Mouse (Mus musculus) bone marrow macrophage, adult 2 months (primary cell): ENCODE results near the gene Arhgef17. TPM values are rescaled to one million over a fixed set of nuclear protein-coding genes. Genes with fewer than 3 reads are reported as not detected.
"Not testable (repeated sequence)": the region's sequence is repeated elsewhere in the genome, so short reads cannot be mapped to it uniquely, and the experiment has no call there.

Experiments used
- H3K27ac ChIP-seq: 2 replicates; pipeline ENCODE4 v1.5.1; 2012; ENCODE audit warnings: low read depth, low read length; ENCODE audit not compliant: insufficient read depth
- H3K4me1 ChIP-seq: 2 replicates; pipeline ENCODE4 v1.6.1; 2012; ENCODE audit warnings: low read length; ENCODE audit not compliant: control insufficient read depth, insufficient read depth
- H3K4me3 ChIP-seq: 2 replicates; pipeline ENCODE4 v1.5.1; 2012; ENCODE audit warnings: mild to moderate bottlenecking, low read length, moderate library complexity; ENCODE audit not compliant: insufficient read depth
- CTCF ChIP-seq: IDR thresholded peaks from 2 replicates; pipeline ENCODE4 v1.5.1; 2012; ENCODE audit warnings: low read depth, mild to moderate bottlenecking, low read length, moderate library complexity
- POLR2A ChIP-seq: IDR thresholded peaks from 2 replicates; pipeline ENCODE4 v1.6.1; 2012; ENCODE audit warnings: mild to moderate bottlenecking, low read depth, low read length, borderline replicate concordance
- polyA plus RNA-seq: library from polyadenylated mRNA; stranded (reverse); fragments of >200 nt; gene quantifications from 2 replicates; pipeline ENCODE4 v1.2.4, GENCODE M21; 2012; ENCODE audit not compliant: missing spikeins, insufficient read depth, insufficient read length

Arhgef17 gene
- polyA plus RNA-seq, 1 experiment = 0.52 TPM

DNA sequence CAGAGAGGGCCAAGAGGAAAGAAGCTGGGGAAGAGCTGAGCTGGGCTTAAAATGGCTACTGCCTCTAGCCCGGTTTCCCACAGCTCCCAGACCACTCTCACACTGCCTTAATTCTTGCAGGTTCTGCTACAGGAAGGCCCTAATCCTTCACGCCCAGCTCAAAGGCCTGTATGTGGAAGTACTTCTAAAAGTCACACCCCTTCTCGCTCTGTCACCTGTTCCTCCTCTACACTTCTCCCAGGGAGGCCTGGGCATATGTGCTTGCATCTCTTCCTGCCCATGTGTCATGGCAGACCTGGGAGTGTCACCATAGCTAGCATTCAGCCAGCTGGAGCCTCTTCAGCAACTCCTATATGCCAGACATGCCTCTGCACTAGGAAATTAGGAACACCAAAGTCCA is 78.5 kb downstream of the Arhgef17 start:
- no peak overlapping the region for H3K27ac ChIP-seq
- peaks cover 50% of the 10 kb centered on the region for H3K4me1 ChIP-seq
- TF ChIP-seq POLR2A (no peak), CTCF (no peak)
- no peak overlapping the region for H3K4me3 ChIP-seq

DNA sequence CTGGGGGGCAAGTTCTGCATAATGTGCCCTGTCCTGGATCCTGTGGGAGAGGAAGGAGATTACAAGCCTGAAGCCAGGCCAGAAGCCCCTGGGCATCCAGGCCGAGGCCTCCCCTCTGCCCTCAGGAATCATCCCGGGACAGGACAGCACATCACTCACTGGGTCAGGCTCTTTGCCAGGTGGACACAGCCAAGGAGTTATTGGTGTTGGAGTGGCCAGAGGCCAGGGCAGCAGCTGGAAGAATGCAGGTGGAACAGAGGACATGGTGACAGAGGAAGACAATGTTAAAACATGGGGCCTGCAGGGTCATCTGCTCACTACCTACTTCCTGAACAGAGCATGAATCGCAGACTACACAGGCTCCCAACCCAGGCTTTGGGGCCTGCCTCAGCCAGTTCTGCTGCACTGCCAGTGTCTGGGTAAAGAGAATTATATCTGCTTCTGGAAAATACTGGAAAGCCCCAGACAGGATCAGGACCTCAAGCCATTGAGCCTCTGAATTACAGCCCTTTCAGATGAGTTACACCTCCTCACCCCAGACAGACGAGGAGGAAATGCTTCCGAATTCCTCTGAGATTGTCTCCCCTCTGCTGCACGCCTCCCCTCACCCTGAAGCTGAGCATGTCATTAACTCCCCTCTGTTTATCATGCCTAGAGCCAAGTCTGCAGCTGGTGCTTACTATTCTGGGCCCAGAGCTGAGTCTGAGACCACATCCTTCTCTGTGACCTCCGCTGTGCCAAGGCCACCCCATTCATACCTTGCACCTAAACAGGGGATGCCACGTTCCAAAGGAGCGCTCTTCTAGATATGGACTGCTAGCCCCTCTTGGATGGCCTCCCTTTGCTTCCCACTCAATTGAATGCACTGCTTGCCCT is 80.2 kb downstream of the Arhgef17 start:
- TF ChIP-seq CTCF (no peak), POLR2A (no peak)
- Histone ChIP-seq H3K4me1 (peaks cover 38% of the 10 kb centered on the region), H3K27ac (no peak overlapping the region), H3K4me3 (no peak overlapping the region)

DNA sequence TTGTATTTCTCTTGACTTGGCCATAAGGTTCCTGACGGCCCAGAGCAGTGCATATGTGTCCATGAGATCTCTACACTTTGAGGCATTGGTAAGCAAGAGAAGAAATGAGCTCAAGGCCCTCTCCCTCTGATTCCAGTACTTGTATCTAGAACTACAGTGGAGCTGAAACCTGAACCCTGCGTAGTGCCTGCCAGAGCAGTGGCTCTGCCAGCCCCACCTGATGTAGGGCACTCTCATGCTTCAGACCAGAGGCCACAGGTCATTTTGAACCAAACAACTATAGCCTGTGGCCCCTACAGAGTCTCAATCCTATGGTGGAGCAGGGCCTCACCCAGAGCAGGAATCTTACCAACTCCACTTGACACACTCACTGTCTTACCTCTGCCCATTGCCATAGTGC is 82.4 kb downstream of the Arhgef17 start:
- no peak overlapping the region for H3K4me3 ChIP-seq
- peaks cover 34% of the 10 kb centered on the region for H3K4me1 ChIP-seq
- H3K27ac ChIP-seq = no peak overlapping the region
- TF ChIP-seq POLR2A (no peak), CTCF (no peak)

DNA sequence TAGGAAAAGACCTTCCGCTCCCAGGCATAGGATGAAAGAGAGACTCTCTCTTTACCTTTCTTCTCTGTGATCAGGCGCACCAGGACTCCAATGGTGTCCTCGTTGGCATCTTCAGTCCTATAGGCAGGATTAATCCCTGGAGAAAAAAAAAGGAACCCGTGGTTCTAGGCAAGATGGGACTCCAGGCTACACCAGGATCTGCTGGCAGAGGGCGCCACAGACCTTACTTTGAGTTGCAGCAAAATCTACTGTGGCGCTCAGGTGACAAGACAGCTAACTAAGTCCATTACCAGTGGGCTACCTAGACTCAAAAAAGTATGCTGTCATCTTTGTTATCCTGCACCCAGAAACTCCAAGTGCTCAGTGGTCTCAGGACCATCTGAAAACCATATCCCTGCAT is 83.2 kb downstream of the Arhgef17 start:
- peak; percentile 59 for TF ChIP-seq CTCF
- no peak for TF ChIP-seq POLR2A
- Histone ChIP-seq H3K4me3 (no peak overlapping the region), H3K4me1 (peaks cover 31% of the 10 kb centered on the region), H3K27ac (no peak overlapping the region)

DNA sequence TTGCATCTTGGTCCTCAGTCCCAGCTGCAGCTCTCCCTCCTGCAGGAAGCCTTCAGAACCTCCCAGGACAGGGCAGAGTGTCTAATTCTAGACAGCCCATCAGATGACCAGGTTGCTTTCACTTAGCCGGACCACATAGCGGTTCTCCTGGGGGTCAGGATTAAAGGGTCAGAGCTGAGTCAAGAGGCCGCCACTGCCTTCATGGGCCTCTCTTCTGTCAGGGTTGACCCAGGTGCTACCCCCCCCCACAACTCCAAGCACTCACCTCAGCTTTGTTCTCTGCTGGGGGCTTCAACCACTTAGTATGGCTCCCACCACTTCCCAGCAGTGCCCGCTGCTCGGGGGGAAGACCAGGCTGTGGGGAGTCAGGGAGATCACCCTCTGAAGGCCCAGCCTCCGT is 84.8 kb downstream of the Arhgef17 start:
- Histone ChIP-seq H3K4me1 (peaks cover 19% of the 10 kb centered on the region), H3K4me3 (no peak overlapping the region), H3K27ac (no peak overlapping the region)
- TF ChIP-seq CTCF (no peak), POLR2A (no peak)

DNA sequence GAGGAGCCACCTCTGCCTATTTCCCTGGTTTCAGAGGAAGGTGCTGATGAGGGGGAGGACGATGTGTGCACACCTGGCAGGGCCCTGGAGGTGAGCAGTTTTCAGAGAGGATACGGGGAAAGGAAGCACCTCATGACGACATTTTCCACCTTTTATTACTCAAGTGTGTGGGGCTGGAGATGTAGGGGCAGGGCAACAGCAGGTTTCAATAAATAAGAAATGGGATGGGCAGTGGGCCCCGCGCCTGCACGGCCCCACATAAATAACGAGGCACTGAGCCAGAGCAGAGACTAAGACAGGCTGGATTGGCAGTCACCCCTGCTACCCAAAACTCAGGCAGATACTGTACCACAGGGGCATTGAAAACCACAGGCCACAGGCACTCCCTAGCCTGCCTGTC is 85.9 kb downstream of the Arhgef17 start:
- H3K27ac ChIP-seq = peak overlapping the region; percentile 35
- H3K4me3 ChIP-seq = not testable (repeated sequence)

DNA sequence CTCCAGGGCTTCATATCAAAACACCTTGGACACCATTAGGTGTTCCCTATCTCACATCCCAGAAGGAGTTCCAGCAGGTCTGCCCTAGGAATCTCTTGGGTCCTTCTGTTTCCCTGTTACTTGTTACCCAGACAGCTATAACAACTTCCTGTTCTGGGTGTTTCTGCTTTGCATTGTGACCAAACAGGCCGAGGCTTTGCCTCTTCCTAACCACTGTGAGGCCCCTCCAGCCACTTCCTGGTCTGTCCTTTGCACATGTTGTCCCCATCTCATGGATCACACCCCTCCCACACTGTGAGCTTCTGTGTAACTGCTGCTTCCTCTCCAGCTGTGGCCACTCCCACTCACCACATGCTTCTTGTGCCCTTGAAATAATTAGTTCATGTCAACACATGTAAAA is 86.5 kb downstream of the Arhgef17 start:
- peak overlapping the region; percentile 86 for H3K27ac ChIP-seq
- no peak for TF ChIP-seq CTCF
- no peak for TF ChIP-seq POLR2A
- H3K4me3 ChIP-seq = no peak overlapping the region
- H3K4me1 ChIP-seq = peaks cover 19% of the 10 kb centered on the region

More for the DNA sequence above, 85.9 kb downstream of the Arhgef17 start:
- H3K4me1 ChIP-seq = peaks cover 19% of the 10 kb centered on the region

DNA sequence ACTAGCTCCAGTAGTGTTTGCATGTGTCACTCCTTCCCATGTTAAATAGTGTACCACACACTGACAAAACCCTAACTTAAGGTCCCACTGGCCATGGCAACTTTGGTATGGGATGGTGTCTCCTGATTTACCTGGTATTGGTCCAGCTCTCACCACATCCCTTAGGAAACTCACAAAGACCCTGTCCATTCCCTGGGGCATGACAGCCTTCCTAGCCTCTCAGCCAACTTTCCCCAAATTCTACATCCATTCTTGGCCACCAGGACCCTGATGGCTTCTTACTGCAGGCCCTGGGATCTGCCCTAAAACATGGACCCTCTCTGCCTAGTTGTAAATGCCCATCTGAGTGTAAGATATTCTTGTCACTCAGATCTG is 86.9 kb downstream of the Arhgef17 start:
- Histone ChIP-seq H3K27ac (peak overlapping the region; percentile 86), H3K4me1 (peaks cover 21% of the 10 kb centered on the region), H3K4me3 (no peak overlapping the region)
- TF ChIP-seq CTCF (no peak), POLR2A (no peak)

DNA sequence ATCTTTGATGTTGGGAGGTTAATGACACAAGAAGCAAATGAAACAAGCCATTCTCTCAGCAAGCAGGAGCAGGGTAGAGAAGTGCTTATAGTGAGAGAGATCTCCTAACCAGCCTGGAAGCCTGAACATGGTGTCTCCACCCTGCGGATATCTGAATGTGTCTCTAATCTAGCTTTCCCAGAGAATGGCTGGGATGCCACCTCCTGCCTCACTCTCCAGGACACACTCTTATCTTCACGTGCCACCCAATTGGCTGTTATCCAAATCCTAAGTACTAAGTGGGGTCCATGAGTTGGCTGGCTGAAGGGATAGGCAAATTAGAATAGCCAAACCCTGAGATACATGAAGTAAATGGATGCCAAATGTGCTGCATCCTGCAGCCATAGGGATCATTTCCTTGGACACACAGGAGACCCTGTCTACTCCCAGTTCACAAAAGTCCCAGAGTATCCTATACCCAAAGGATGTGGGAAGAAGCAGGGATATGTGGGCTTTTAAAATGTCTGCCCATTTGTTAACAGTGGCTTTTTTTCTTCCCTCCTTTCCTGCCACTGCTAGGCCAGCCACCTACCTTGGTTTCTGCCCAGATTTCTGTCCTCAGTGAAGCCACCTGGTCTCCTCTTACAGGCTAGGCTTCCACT is 87.4 kb downstream of the Arhgef17 start:
- no peak for TF ChIP-seq CTCF
- no peak for TF ChIP-seq POLR2A
- no peak overlapping the region for H3K4me3 ChIP-seq
- peak overlapping the region; percentile 86 for H3K27ac ChIP-seq
- H3K4me1 ChIP-seq = peaks cover 24% of the 10 kb centered on the region

DNA sequence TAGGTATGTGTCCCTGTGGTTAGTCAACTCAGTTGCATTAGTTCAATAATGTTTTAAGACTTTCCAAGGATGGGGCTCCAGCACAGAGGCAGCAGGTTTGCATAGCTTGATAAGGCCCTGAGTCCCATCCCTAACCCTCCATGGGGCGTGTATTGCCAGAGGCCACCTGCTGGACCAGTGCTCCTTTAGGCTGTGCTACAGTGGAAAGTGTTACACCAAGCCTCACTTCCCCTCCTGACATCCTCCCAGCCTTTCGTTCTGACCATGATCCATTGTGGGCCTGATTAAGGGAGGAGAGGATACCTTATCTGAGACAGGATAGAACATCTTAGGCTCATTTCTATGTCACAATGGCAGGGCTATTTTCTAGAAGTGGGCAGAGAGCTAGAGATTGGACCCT is 88.0 kb downstream of the Arhgef17 start:
- no peak for TF ChIP-seq CTCF
- TF ChIP-seq POLR2A = no peak
- no peak overlapping the region for H3K27ac ChIP-seq
- H3K4me3 ChIP-seq = no peak overlapping the region
- H3K4me1 ChIP-seq = peaks cover 24% of the 10 kb centered on the region
